Mouse (Mus musculus) testis, adult 2 months (tissue): ENCODE data around the gene Selenoo.

Source experiments
- CTCF ChIP-seq: fragments of 200-500 bp; IDR thresholded peaks from 2 replicates; pipeline ENCODE4 v1.5.1; 2012; ENCODE audit warnings: low read depth, mild to moderate bottlenecking, inconsistent platforms, low read length, moderate library complexity; ENCODE audit not compliant: control insufficient read depth, insufficient read depth, insufficient replicate concordance
- POLR2A ChIP-seq: fragments of 200-500 bp; IDR thresholded peaks from 2 replicates; pipeline ENCODE4 v1.6.1; 2012; ENCODE audit warnings: low read depth, mild to moderate bottlenecking, inconsistent platforms, low read length, moderate library complexity; ENCODE audit not compliant: control insufficient read depth

DNA sequence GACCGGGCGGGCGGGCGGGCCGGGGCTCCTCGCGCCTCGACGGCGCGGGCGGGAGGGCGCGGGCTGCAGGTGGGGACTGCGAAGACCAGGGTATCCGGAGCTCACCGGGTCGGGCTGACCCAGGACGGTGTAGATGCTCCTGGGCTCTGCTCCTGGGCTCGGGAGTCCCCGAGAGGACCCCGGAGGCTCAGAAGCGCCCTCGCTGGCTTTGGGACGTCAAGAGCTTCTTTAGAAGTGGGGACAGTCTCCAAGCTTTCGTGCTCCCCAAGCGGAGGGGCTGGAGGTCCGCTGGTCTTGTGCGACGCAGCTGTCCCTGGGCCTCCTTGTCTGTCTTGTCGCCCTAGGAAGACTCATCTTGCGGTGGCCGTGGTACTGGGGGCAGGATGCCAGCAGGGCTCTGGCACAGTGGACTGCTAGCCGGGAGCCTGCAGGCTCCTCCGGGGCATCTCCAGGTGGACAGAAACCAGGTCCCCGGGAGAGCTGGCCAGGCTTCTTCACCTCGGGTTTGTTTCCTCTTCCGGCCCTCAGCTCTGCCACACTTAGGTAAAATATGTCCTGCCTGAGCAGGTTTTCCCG, 12.6 kb upstream of the Selenoo start:
- TF ChIP-seq CTCF (no peak), POLR2A (no peak)
